Mouse (Mus musculus): ENCODE results near the gene Ropn1l. TPM values are rescaled to one million over a fixed set of nuclear protein-coding genes. Genes with fewer than 3 reads are reported as not detected.

Ropn1l gene
- polyA plus RNA-seq, 1 experiment, result 9.8 TPM

DNA sequence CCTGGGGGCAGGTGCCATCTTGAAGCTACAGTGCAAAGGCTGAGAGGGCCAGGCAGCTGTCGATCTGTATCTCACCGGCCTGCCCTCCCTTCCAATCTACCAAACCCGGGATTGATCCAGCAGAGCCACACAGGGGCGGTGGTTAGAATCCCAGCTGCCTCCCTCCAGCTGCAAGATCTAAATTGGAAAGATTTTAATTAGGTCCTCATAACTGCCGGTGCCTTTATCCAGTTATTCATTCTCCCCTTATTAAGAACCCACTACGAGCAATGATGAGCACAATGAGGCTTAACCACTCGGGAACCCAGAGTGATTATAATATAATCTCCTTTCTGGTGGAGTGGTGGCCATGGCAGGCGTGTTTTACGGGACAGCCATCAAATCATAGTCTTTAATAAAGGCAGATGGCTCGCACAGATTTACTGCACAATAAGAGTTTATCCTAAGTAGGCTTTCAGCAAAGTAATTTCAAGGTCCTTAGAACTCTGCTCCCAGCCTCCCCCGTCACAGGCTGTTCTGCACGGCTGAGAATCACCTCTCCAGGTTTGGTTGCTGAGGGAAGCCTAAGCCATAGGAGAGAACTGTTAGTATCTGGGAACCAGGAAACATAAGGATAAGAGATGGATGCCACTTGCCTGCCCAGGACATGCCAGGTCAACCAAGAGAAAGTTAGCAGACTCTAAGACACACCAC is 51.2 kb downstream of the Ropn1l start:
- Histone ChIP-seq H3K4me1 (ENCODE audit: control insufficient read depth, insufficient read depth, insufficient read length, low read length) (no peaks in the 10 kb centered on the region), H3K27ac (replicated peaks; ENCODE audit: low read depth, low read length) (no peak overlapping the region), H3K4me3 (ENCODE audit: insufficient read depth, low read depth, low read length) (no peak overlapping the region)

DNA sequence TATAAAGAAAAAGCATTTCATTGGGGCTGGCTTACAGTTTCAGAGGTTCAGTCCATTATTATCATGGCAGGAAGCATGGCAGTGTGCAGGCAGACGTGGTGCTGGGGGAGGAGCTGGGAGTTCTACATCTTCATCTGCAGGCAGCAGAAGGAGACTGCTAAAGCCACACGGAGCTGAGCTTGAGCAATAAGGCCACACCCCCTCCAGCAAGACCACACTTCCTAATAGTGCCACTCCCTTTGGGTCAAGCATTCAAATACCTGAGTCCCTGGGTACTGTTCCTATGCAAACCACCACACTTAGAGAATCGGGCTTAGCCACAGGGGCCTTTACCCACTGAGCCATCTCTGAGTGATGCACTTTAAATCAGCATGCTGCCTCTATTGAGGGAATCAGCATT is 52.6 kb downstream of the Ropn1l start:
- H3K4me1 ChIP-seq (ENCODE audit: control insufficient read depth, insufficient read depth, insufficient read length, low read length), result no peaks in the 10 kb centered on the region
- no peak overlapping the region for H3K4me3 ChIP-seq (ENCODE audit: insufficient read depth, low read depth, low read length)
- H3K27ac ChIP-seq (replicated peaks; ENCODE audit: low read depth, low read length), result no peak overlapping the region

DNA sequence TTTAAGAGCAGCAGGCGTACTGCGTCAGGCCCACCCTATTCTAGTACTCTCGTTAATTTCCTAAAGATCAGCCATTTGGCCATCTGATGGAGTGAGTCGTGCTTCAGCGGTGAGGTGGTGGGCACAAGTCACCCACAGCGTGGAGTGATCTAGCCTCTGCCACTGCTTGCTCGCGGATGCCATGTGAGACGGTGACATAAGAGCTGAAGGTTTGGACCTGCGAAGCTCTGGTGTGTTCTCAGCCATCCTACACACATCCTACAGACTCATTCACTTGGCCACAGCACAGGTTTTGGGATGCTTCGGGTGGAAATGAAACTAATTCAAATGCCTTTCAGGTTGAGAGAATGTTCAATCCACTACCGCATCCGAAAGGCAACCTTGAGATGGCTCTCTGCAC is 54.8 kb downstream of the Ropn1l start:
- Histone ChIP-seq H3K27ac (replicated peaks; ENCODE audit: low read depth, low read length) (no peak overlapping the region), H3K4me3 (ENCODE audit: insufficient read depth, low read depth, low read length) (no peak overlapping the region), H3K4me1 (ENCODE audit: control insufficient read depth, insufficient read depth, insufficient read length, low read length) (no peaks in the 10 kb centered on the region)

DNA sequence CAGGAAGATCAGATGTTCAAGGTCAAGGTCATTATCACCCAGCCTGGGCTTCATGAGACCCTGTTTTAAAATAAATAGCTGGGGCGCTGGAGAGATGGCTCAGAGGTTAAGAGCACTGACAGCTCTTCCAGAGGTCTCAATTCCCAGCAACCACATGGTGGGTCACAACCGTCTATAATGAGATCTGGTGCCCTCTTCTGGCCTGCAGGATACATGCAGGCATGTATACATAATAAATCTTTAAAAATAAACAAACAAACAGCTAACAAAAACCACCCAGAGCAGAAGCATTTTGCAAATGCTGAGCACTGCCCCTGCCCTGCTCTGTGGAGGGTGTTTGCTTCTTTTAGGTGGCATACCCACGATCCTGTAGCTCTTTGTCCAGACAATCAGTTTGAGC is 56.2 kb downstream of the Ropn1l start:
- no peak overlapping the region for H3K27ac ChIP-seq (replicated peaks; ENCODE audit: low read depth, low read length)
- H3K4me3 ChIP-seq (ENCODE audit: insufficient read depth, low read depth, low read length), result no peak overlapping the region
- no peaks in the 10 kb centered on the region for H3K4me1 ChIP-seq (ENCODE audit: control insufficient read depth, insufficient read depth, insufficient read length, low read length)

DNA sequence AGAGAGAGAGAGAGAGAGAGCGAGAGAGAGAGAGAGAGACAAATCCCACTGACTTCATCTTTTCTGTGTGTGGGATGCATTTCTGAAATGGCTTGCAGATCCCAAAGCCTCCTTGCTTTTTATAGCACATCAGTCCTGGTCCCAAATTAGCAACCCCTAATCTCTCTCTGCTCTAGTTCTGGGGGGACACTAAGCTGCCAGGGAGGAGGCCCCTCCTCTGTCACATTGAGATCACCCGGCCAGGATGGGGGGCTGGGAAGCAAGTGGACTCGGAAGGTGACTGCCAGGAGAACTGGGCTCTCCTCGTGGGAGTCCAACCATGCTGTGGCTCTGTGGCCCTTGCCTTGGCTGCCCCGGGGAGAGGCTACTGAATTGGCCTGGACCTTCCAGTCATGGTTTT is 56.8 kb downstream of the Ropn1l start:
- Histone ChIP-seq H3K4me1 (ENCODE audit: control insufficient read depth, insufficient read depth, insufficient read length, low read length) (no peaks in the 10 kb centered on the region), H3K27ac (replicated peaks; ENCODE audit: low read depth, low read length) (no peak overlapping the region), H3K4me3 (ENCODE audit: insufficient read depth, low read depth, low read length) (no peak overlapping the region)

DNA sequence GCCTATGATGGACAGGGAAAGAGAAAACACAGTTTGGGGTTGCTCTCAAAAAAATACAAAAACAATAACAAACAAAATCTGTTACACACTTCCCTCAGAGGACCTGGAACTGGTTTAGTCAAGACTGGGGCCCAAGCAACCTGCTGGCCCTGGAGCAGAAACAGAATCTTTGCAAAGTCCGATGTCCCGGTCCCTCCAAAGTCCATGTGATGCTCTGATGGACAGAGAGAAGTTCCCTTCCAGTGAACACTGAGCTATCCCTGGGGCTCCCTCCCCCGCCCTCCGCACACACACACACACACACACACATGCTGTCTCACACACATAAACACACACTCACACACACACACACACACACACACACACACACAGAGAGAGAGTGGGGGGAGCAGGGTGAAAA is 57.6 kb downstream of the Ropn1l start:
- Histone ChIP-seq H3K4me1 (ENCODE audit: control insufficient read depth, insufficient read depth, insufficient read length, low read length) (no peaks in the 10 kb centered on the region), H3K4me3 (ENCODE audit: insufficient read depth, low read depth, low read length) (no peak overlapping the region), H3K27ac (replicated peaks; ENCODE audit: low read depth, low read length) (no peak overlapping the region)

DNA sequence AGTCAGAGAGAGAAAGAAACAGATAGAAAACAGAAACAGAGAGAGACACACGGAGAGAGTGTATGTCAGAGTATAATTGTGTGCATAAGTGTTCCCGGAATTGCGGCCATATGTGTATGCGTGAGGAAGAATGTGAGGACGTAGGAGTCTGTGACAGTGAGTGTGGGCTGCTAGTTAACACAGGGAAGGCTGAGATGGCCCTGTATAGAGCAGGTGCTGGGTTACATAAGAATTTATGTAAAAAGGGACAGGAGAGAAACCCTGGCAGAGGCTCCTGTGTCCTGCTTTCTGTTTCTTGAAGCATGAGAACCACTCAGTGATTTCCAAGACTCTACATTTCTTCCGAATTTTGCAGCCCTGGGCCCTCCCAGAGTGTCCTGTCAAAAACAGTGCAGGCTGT is 60.1 kb downstream of the Ropn1l start:
- H3K27ac ChIP-seq (replicated peaks; ENCODE audit: low read depth, low read length), result no peak overlapping the region
- no peak overlapping the region for H3K4me3 ChIP-seq (ENCODE audit: insufficient read depth, low read depth, low read length)
- H3K4me1 ChIP-seq (ENCODE audit: control insufficient read depth, insufficient read depth, insufficient read length, low read length), result no peaks in the 10 kb centered on the region

DNA sequence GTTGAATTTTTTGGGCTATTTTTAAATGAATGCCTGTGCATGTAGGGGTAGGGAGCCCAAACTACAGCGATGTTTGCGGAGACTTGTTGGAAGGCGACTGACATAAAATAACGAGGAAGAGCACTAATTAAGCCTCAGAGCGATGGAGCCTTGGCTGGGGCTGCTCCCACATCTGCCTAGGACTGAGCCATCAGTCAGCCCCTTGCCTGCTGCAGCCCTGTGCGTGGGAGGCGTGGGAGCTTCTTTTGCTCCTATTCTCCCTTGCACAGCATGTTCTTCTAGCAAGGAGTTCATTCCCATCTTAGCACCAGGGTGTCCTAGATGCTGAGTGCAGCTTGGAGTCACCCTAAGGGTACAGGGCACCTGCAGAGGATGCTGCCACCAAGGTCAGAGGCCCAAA is 60.8 kb downstream of the Ropn1l start:
- Histone ChIP-seq H3K4me1 (ENCODE audit: control insufficient read depth, insufficient read depth, insufficient read length, low read length) (no peaks in the 10 kb centered on the region), H3K4me3 (ENCODE audit: insufficient read depth, low read depth, low read length) (no peak overlapping the region), H3K27ac (replicated peaks; ENCODE audit: low read depth, low read length) (no peak overlapping the region)

DNA sequence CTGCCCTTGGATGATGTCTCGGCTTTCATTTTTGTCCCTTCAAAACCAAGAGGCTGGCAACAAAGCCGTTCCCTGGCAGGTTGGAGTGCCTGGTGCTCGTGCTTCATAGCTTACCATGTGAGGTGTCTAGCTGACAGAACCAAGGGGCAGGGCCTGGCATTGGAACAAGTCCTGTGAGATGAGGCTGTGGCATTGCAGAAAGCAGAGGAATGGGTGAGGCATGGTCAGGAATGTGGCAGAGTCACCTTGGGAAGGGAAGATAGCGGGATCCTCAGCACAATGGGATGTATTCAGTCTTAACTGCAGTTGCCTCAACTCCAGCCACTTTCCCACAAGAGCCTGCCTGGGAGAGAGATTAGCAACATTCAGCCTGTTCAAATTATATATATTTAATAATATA is 61.4 kb downstream of the Ropn1l start:
- no peak overlapping the region for H3K4me3 ChIP-seq (ENCODE audit: insufficient read depth, low read depth, low read length)
- H3K27ac ChIP-seq (replicated peaks; ENCODE audit: low read depth, low read length), result no peak overlapping the region
- no peaks in the 10 kb centered on the region for H3K4me1 ChIP-seq (ENCODE audit: control insufficient read depth, insufficient read depth, insufficient read length, low read length)

Other genes with a start within 250 kb of the Ropn1l start
- 63.0 and 102 TPM in 2 replicates for gene Dap, start 229.4 kb downstream of the Ropn1l start, polyA plus RNA-seq (2012; ENCODE audit: insufficient read depth, insufficient read length, missing spikeins)
- gene Ankrd33b, start 86.0 kb downstream of the Ropn1l start, polyA plus RNA-seq (2012; ENCODE audit: insufficient read depth, insufficient read length, missing spikeins), result 0.67 and 0.91 TPM in 2 replicates
- gene March6, start 77.3 kb upstream of the Ropn1l start, polyA plus RNA-seq (2012; ENCODE audit: insufficient read depth, insufficient read length, missing spikeins), result 24.6 and 36.6 TPM in 2 replicates
- gene Cmbl, start 111.7 kb upstream of the Ropn1l start, polyA plus RNA-seq (2012; ENCODE audit: insufficient read depth, insufficient read length, missing spikeins), result 45.8 and 86.8 TPM in 2 replicates
- gene Cct5, start 148.1 kb upstream of the Ropn1l start, polyA plus RNA-seq (2012; ENCODE audit: insufficient read depth, insufficient read length, missing spikeins), result 134 and 155 TPM in 2 replicates
- 16.8 and 26.4 TPM in 2 replicates for gene Fam173b, start 148.1 kb upstream of the Ropn1l start, polyA plus RNA-seq (2012; ENCODE audit: insufficient read depth, insufficient read length, missing spikeins)